Mouse (Mus musculus): ENCODE results near the gene Sfn. TPM values are rescaled to one million over a fixed set of nuclear protein-coding genes. Genes with fewer than 3 reads are reported as not detected.

Sfn gene
- polyA plus RNA-seq, 1 experiment from 2014 or later: 23.7 TPM

DNA sequence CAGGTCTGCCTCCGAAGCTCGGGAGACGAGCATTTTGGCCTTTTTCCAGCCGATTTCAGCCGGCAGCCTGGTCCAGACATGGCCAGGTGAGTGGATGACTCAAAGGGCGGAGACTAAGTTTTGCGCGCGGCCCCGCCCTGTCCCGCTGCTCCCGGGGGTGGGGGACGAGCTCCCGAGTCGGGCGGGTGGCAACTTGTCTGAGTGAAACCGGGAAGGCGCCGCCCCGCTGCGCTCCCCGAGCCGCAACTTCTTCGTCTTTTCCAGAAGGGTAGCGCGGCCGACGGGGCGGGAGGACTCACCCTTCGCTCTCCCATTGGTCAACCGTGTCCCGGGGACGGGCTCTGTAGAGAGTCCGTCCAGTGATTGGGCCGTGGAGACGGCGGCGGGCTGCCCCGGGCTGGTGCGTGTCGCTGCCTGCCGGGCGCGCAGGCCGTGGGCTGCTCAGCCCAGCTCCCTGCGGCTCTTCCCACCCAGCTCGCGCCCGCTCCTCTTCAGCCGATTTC lies 2.3 kb downstream of the Sfn start:
- H3K27ac ChIP-seq (ENCODE audit: low read length): peak overlapping the region; percentile 84

DNA sequence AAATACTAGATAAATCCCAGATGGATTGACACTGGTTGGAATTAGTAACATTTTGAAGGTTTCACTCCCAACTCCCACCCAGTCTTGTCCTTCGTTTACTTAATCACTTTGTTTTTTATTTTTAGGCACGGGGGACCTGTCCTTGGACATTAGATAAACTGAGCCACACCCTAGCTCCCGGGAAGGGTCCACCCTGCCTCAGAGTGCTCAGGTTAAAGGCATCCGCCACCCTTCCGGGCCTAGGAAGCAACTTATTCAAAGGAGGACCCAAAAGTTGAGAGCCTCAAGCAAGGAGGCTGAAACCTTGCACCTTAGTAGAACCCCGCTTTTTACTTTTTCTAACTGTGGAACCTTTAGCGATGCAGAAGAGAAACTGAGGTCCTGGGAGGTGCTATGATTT lies 2.9 kb downstream of the Sfn start:
- DNase-seq (ENCODE audit: low spot score) (no peak), ATAC-seq (no peak)
- peak overlapping the region; percentile 43 for H3K4me3 ChIP-seq (ENCODE audit: low read depth, low read length)
- no peak for TF ChIP-seq CTCF (IDR thresholded peaks at IDR 0.05)
- TF ChIP-seq EP300 (IDR thresholded peaks at IDR 0.05): no peak
- H3K9ac ChIP-seq (replicated peaks; ENCODE audit: low read depth): no peak overlapping the region; the same call in 1 of the 2 replicates
- H3K36me3 ChIP-seq (ENCODE audit: insufficient read depth, low read length): peaks cover 4% of the 10 kb centered on the region; the same call in 1 of the 2 replicates
- no peaks in the 10 kb centered on the region for H3K9me3 ChIP-seq (ENCODE audit: low read length)
- no peaks in the 10 kb centered on the region for H3K27me3 ChIP-seq (replicated peaks; ENCODE audit: insufficient read depth, low read length)
- H3K27ac ChIP-seq (ENCODE audit: low read length): peak overlapping the region; percentile 84
- H3K4me1 ChIP-seq (ENCODE audit: insufficient read depth, low read depth, low read length): peaks cover 8% of the 10 kb centered on the region
- WGBS: 13% methylated on average over 7 of the region's 7 CpGs
- peak overlapping the region; percentile 67 for H3K4me2 ChIP-seq (replicated peaks; ENCODE audit: low read depth, low read length)

More for the DNA sequence above, 2.3 kb downstream of the Sfn start:
- Histone ChIP-seq H3K27me3 (replicated peaks; ENCODE audit: insufficient read depth, low read length) (no peaks in the 10 kb centered on the region), H3K9ac (replicated peaks; ENCODE audit: low read depth) (peak overlapping the region; percentile 39), H3K36me3 (ENCODE audit: insufficient read depth, low read length) (peaks cover 4% of the 10 kb centered on the region; the same call in 1 of the 2 replicates), H3K4me3 (ENCODE audit: low read depth, low read length) (peak overlapping the region; percentile 43), H3K9me3 (ENCODE audit: low read length) (no peaks in the 10 kb centered on the region), H3K4me1 (ENCODE audit: insufficient read depth, low read depth, low read length) (peaks cover 8% of the 10 kb centered on the region), H3K4me2 (replicated peaks; ENCODE audit: low read depth, low read length) (peak overlapping the region; percentile 67)
- WGBS: under 1% methylated on average over 50 of the region's 50 CpGs
- no peak for TF ChIP-seq CTCF (IDR thresholded peaks at IDR 0.05)
- TF ChIP-seq EP300 (IDR thresholded peaks at IDR 0.05): no peak
- DNase-seq (ENCODE audit: low spot score): peak; percentile 97
- ATAC-seq: peak; percentile 95

DNA sequence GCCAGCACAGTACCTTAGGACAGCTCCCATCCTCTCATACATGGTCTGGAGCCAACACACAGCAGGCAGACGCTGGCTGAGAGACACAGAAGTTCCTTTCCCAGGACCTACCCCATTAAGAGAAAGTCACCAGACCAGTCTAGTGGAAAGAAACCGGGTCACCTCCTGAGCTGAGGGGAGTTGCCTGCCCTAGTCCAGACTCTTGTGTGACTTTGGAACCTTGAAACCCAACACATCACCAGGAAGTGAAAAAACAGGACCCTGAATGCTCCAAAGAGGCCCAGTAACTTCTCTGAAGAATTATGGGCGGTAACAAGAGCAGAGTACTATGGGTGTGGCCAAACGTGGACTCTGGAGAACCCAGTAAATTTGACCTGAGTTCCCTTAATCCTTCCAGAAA lies 3.4 kb downstream of the Sfn start:
- Histone ChIP-seq H3K27ac (ENCODE audit: low read length) (peak overlapping the region; percentile 84), H3K36me3 (ENCODE audit: insufficient read depth, low read length) (0 out of 2 replicates have a peak, but pooled peaks cover under 1% of the 10 kb centered on the region), H3K9me3 (ENCODE audit: low read length) (no peaks in the 10 kb centered on the region), H3K27me3 (replicated peaks; ENCODE audit: insufficient read depth, low read length) (no peaks in the 10 kb centered on the region), H3K4me1 (ENCODE audit: insufficient read depth, low read depth, low read length) (peaks cover 5% of the 10 kb centered on the region; the same call in 1 of the 2 replicates), H3K4me2 (replicated peaks; ENCODE audit: low read depth, low read length) (0 out of 2 replicates have a peak overlapping the region, but pooled peaks have one; percentile 67), H3K9ac (replicated peaks; ENCODE audit: low read depth) (no peak overlapping the region), H3K4me3 (ENCODE audit: low read depth, low read length) (no peak overlapping the region)
- DNase-seq (ENCODE audit: low spot score) (peak; percentile 77), ATAC-seq (no peak)
- WGBS: 31% methylated on average over 4 of the region's 4 CpGs
- no peak for TF ChIP-seq CTCF (IDR thresholded peaks at IDR 0.05)
- no peak for TF ChIP-seq EP300 (IDR thresholded peaks at IDR 0.05)

DNA sequence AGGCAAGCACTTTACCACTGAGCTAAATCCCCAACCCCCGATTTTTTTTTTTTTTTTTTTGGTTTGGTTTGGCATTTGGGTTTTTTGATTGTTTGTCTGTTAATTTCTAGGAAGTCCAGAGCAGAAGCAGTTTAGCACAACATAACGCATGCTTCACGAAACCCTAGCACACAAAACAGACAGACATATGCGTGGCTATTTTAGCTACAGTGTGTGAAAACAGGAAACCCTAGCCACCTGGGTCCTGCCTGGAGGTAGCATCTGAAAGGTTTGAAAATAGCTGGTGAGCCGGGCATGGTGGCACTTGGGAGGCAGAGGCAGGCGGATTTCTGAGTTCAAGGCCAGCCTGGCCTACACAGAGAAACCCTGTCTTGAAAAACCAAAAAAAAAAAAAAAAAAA lies 5.9 kb downstream of the Sfn start:
- ATAC-seq: no peak

DNA sequence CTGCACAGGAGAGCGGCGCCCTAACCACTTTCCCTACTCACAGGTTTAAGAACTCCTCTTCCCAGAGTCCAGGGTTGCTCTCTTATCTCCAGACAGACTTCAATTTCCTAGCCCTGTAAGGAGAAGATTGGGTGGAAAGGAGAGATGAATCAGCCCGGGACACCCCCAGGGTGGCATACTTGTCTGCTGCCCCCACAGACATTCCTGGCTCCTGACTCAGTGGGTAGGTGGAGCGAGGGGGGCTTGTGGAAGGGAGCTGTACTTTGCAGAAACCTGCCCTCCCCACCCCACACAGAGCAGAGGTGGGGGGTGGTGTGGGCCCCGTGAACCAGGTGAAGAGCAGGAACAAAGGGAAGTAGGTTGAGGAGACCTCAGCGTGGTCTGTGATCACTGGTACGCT lies 6.4 kb downstream of the Sfn start:
- Histone ChIP-seq H3K27ac (ENCODE audit: low read length) (no peak overlapping the region), H3K4me1 (ENCODE audit: insufficient read depth, low read depth, low read length) (peaks cover 5% of the 10 kb centered on the region; the same call in 1 of the 2 replicates), H3K9me3 (ENCODE audit: low read length) (no peaks in the 10 kb centered on the region), H3K27me3 (replicated peaks; ENCODE audit: insufficient read depth, low read length) (no peaks in the 10 kb centered on the region), H3K4me3 (ENCODE audit: low read depth, low read length) (no peak overlapping the region), H3K36me3 (ENCODE audit: insufficient read depth, low read length) (no peaks in the 10 kb centered on the region), H3K9ac (replicated peaks; ENCODE audit: low read depth) (no peak overlapping the region), H3K4me2 (replicated peaks; ENCODE audit: low read depth, low read length) (no peak overlapping the region)
- DNase-seq (ENCODE audit: low spot score): no peak
- TF ChIP-seq EP300 (IDR thresholded peaks at IDR 0.05): no peak
- TF ChIP-seq CTCF (IDR thresholded peaks at IDR 0.05): no peak
- WGBS: 63% methylated on average over 7 of the region's 7 CpGs
- no peak for ATAC-seq

More for the DNA sequence above, 5.9 kb downstream of the Sfn start:
- Histone ChIP-seq H3K9me3 (ENCODE audit: low read length) (no peaks in the 10 kb centered on the region), H3K4me3 (ENCODE audit: low read depth, low read length) (no peak overlapping the region), H3K27me3 (replicated peaks; ENCODE audit: insufficient read depth, low read length) (no peaks in the 10 kb centered on the region), H3K36me3 (ENCODE audit: insufficient read depth, low read length) (no peaks in the 10 kb centered on the region), H3K9ac (replicated peaks; ENCODE audit: low read depth) (no peak overlapping the region), H3K4me2 (replicated peaks; ENCODE audit: low read depth, low read length) (no peak overlapping the region), H3K27ac (ENCODE audit: low read length) (no peak overlapping the region), H3K4me1 (ENCODE audit: insufficient read depth, low read depth, low read length) (peaks cover 5% of the 10 kb centered on the region; the same call in 1 of the 2 replicates)
- WGBS: 73% methylated on average over 6 of the region's 6 CpGs
- TF ChIP-seq CTCF (IDR thresholded peaks at IDR 0.05) (no peak), EP300 (IDR thresholded peaks at IDR 0.05) (no peak)
- DNase-seq (ENCODE audit: low spot score): no peak

DNA sequence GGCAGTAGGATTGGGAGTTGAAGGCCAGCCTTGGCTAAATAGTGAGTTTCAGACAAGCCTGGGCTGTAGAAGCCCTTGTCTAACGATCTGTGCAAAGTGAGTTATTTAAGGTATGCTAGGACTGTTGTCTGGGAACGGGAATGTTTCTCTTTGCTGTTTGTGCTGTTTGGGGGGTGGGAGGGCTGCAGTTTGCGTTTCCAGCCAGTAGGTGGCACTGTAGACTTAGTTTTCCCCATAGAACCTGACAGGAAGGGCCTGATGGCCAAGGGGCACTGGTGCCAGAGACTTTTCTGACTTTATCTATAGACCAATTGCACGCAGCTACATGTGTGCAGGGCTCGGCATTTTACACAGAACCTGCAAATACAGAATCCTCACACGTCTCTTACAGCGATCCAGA lies 9.4 kb downstream of the Sfn start:
- Histone ChIP-seq H3K9ac (replicated peaks; ENCODE audit: low read depth) (no peak overlapping the region), H3K27me3 (replicated peaks; ENCODE audit: insufficient read depth, low read length) (no peaks in the 10 kb centered on the region), H3K4me3 (ENCODE audit: low read depth, low read length) (no peak overlapping the region), H3K36me3 (ENCODE audit: insufficient read depth, low read length) (peaks cover 9% of the 10 kb centered on the region; the same call in 1 of the 2 replicates), H3K4me2 (replicated peaks; ENCODE audit: low read depth, low read length) (no peak overlapping the region), H3K4me1 (ENCODE audit: insufficient read depth, low read depth, low read length) (no peaks in the 10 kb centered on the region), H3K9me3 (ENCODE audit: low read length) (no peaks in the 10 kb centered on the region), H3K27ac (ENCODE audit: low read length) (no peak overlapping the region)
- ATAC-seq (peak; percentile 67), DNase-seq (ENCODE audit: low spot score) (peak; percentile 80)
- WGBS: 23% methylated on average over 7 of the region's 7 CpGs
- no peak for TF ChIP-seq EP300 (IDR thresholded peaks at IDR 0.05)
- peak; percentile 94 for TF ChIP-seq CTCF (IDR thresholded peaks at IDR 0.05)

Data from lung, postnatal 0 days (tissue).